Mouse (Mus musculus): ENCODE measurements around the gene Vps18. TPM values are rescaled to one million over a fixed set of nuclear protein-coding genes. Genes with fewer than 3 reads are reported as not detected.

Gene Vps18
- total RNA-seq, 1 experiment = 17.8 TPM

DNA sequence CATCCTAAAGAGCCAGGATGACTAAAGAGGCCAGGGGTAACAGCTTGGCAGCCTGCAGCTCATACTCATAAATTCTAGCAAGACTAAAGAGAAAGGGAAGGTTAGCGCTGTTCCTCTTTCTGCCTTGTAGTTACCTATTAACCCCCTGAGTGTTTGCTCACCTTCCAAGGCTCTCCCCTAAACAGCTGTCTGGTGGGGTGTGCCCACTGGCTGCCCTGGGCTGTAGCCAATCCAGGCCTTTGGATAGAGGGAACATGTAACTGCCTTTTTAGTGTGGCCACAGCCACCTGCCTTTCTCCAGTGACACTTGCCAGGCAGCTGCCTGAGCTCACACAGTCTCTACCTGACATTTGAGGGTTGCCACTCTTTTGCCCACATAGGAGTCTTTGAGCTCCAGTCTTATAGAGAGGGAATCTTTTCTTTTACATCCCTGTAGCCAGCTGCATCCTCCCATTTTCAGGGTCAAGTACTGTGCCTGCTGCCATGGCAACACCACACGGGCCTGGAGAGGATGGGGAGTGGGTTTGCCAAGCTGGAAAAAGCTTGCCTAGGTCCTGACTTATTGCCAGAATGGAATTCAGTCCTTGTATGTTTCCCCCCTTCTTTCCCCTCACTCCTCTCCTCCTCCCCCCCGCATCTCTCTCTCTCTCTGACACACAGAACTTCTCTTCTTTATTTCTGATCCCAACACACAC is 40.7 kb downstream of the Vps18 start:
- TF ChIP-seq HCFC1 (IDR thresholded peaks at IDR 0.05; ENCODE audit: borderline replicate concordance, insufficient read depth, low read length) (no peak), MAFK (IDR thresholded peaks at IDR 0.05; ENCODE audit: insufficient read depth, low read depth, low read length) (no peak), ZNF384 (IDR thresholded peaks at IDR 0.05; ENCODE audit: low read depth, low read length) (no peak), ZC3H11A (IDR thresholded peaks at IDR 0.05; ENCODE audit: borderline replicate concordance, low read depth, low read length) (no peak), CHD2 (IDR thresholded peaks at IDR 0.05; ENCODE audit: low read depth, low read length) (no peak)
- Histone ChIP-seq H3K9ac (ENCODE audit: insufficient read depth, low read depth, low read length, poor library complexity, severe bottlenecking) (no peak overlapping the region), H3K27ac (ENCODE audit: insufficient read depth, low read depth, low read length, poor library complexity, severe bottlenecking) (no peak overlapping the region), H3K36me3 (ENCODE audit: control insufficient read depth, insufficient read depth, low read length, poor library complexity, severe bottlenecking) (no peaks in the 10 kb centered on the region), H3K4me1 (ENCODE audit: control insufficient read depth in 2 of 2, insufficient read depth in 2 of 2, low read length in 2 of 2, poor library complexity in 1 of 2) (peaks cover 0 to 3% of the 10 kb centered on the region in 2 experiments; a peak in 1 of 4 replicates), H3K9me3 (ENCODE audit: control insufficient read depth, insufficient read depth, low read depth, low read length) (no peaks in the 10 kb centered on the region), H3K4me3 (ENCODE audit: insufficient read depth in 1 of 2, low read depth in 1 of 2, low read length in 2 of 2, poor library complexity in 1 of 2, severe bottlenecking in 1 of 2) (no peak overlapping the region)
- in situ Hi-C loops (cut with MboI; ENCODE audit: low sequenced_read_pairs in 2 of 2, unreplicated experiment in 2 of 2) = loop anchor here in 1 of 2 experiments (25.0 kb wide), 1 partner anchor 183 kb away; no protein-coding TSS in a partner anchor
- no peak for DNase-seq (ENCODE audit: low read depth, low spot score)

DNA sequence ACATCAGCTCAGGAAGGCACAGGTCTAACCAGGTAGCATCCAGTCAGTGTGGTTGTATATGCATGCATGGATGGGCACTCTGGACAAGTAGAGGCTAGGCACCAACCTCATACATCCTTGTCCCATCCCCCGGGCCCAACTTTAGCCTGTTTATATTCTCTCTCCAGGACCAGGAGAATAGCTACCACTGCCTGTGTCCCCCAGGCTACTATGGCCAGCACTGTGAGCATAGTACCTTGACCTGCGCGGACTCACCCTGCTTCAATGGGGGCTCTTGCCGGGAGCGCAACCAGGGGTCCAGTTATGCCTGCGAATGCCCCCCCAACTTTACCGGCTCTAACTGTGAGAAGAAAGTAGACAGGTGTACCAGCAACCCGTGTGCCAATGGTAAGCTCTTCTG is 42.3 kb downstream of the Vps18 start:
- DNase-seq (ENCODE audit: low read depth, low spot score) = no peak
- Histone ChIP-seq H3K27ac (ENCODE audit: insufficient read depth, low read depth, low read length, poor library complexity, severe bottlenecking) (no peak overlapping the region), H3K4me3 (ENCODE audit: insufficient read depth in 1 of 2, low read depth in 1 of 2, low read length in 2 of 2, poor library complexity in 1 of 2, severe bottlenecking in 1 of 2) (no peak overlapping the region), H3K4me1 (ENCODE audit: control insufficient read depth in 2 of 2, insufficient read depth in 2 of 2, low read length in 2 of 2, poor library complexity in 1 of 2) (peaks cover 0 to 3% of the 10 kb centered on the region in 2 experiments; a peak in 1 of 4 replicates), H3K9ac (ENCODE audit: insufficient read depth, low read depth, low read length, poor library complexity, severe bottlenecking) (no peak overlapping the region), H3K36me3 (ENCODE audit: control insufficient read depth, insufficient read depth, low read length, poor library complexity, severe bottlenecking) (no peaks in the 10 kb centered on the region), H3K9me3 (ENCODE audit: control insufficient read depth, insufficient read depth, low read depth, low read length) (no peaks in the 10 kb centered on the region)
- in situ Hi-C loops (cut with MboI; ENCODE audit: low sequenced_read_pairs in 2 of 2, unreplicated experiment in 2 of 2) = loop anchor here (10.0 to 25.0 kb wide), 2 partner anchors 174 to 182 kb away; no protein-coding TSS in a partner anchor
- TF ChIP-seq ZC3H11A (IDR thresholded peaks at IDR 0.05; ENCODE audit: borderline replicate concordance, low read depth, low read length) = no peak
- TF ChIP-seq HCFC1 (IDR thresholded peaks at IDR 0.05; ENCODE audit: borderline replicate concordance, insufficient read depth, low read length) = no peak
- no peak for TF ChIP-seq ZNF384 (IDR thresholded peaks at IDR 0.05; ENCODE audit: low read depth, low read length)
- no peak for TF ChIP-seq CHD2 (IDR thresholded peaks at IDR 0.05; ENCODE audit: low read depth, low read length)
- TF ChIP-seq MAFK (IDR thresholded peaks at IDR 0.05; ENCODE audit: insufficient read depth, low read depth, low read length) = no peak

DNA sequence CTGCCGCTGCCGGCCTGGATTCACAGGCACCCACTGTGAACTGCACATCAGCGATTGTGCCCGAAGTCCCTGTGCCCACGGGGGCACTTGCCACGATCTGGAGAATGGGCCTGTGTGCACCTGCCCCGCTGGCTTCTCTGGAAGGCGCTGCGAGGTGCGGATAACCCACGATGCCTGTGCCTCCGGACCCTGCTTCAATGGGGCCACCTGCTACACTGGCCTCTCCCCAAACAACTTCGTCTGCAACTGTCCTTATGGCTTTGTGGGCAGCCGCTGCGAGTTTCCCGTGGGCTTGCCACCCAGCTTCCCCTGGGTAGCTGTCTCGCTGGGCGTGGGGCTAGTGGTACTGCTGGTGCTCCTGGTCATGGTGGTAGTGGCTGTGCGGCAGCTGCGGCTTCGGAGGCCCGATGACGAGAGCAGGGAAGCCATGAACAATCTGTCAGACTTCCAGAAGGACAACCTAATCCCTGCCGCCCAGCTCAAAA is 43.7 kb downstream of the Vps18 start:
- H3K9ac ChIP-seq (ENCODE audit: insufficient read depth, low read depth, low read length, poor library complexity, severe bottlenecking) = peak overlapping the region; percentile 40; the same call in 1 of the 2 replicates
- in situ Hi-C loops (cut with MboI; ENCODE audit: low sequenced_read_pairs in 2 of 2, unreplicated experiment in 2 of 2) = loop anchor here (10.0 to 25.0 kb wide), 2 partner anchors 173 to 180 kb away; no protein-coding TSS in a partner anchor
- TF ChIP-seq MAFK (IDR thresholded peaks at IDR 0.05; ENCODE audit: insufficient read depth, low read depth, low read length) (no peak), ZC3H11A (IDR thresholded peaks at IDR 0.05; ENCODE audit: borderline replicate concordance, low read depth, low read length) (no peak), ZNF384 (IDR thresholded peaks at IDR 0.05; ENCODE audit: low read depth, low read length) (no peak), HCFC1 (IDR thresholded peaks at IDR 0.05; ENCODE audit: borderline replicate concordance, insufficient read depth, low read length) (no peak), CHD2 (IDR thresholded peaks at IDR 0.05; ENCODE audit: low read depth, low read length) (no peak)
- DNase-seq (ENCODE audit: low read depth, low spot score) = no peak
- H3K4me1 ChIP-seq (ENCODE audit: control insufficient read depth in 2 of 2, insufficient read depth in 2 of 2, low read length in 2 of 2, poor library complexity in 1 of 2) = peaks cover 0 to 4% of the 10 kb centered on the region in 2 experiments; a peak in 1 of 4 replicates
- no peak overlapping the region for H3K27ac ChIP-seq (ENCODE audit: insufficient read depth, low read depth, low read length, poor library complexity, severe bottlenecking)
- H3K9me3 ChIP-seq (ENCODE audit: control insufficient read depth, insufficient read depth, low read depth, low read length) = no peaks in the 10 kb centered on the region
- H3K36me3 ChIP-seq (ENCODE audit: control insufficient read depth, insufficient read depth, low read length, poor library complexity, severe bottlenecking) = no peaks in the 10 kb centered on the region
- H3K4me3 ChIP-seq (ENCODE audit: insufficient read depth in 1 of 2, low read depth in 1 of 2, low read length in 2 of 2, poor library complexity in 1 of 2, severe bottlenecking in 1 of 2) = peak overlapping the region; percentile 38 to 59; a peak in 2 of 4 replicates

DNA sequence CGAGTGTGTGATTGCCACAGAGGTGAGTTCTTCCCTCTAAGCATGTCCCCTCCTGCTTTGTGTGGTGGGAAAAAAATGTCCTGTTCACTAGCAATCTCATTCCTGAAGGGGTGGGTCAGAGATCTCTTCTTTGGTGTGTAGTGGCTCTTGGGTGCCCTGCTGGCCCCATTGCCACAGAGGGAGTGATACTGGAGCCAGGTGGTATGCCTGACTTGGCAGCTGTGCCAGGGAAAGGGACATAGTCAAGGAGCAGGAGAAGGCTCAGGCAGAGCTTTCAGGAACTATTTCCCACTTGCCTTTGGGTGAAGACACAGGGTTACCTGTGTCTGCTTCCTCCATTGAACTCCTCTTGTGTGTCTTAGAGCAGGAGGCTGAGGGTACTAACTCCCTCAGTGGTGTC is 45.6 kb downstream of the Vps18 start:
- TF ChIP-seq CHD2 (IDR thresholded peaks at IDR 0.05; ENCODE audit: low read depth, low read length) = no peak
- TF ChIP-seq ZC3H11A (IDR thresholded peaks at IDR 0.05; ENCODE audit: borderline replicate concordance, low read depth, low read length) = no peak
- TF ChIP-seq ZNF384 (IDR thresholded peaks at IDR 0.05; ENCODE audit: low read depth, low read length) = no peak
- no peak for TF ChIP-seq HCFC1 (IDR thresholded peaks at IDR 0.05; ENCODE audit: borderline replicate concordance, insufficient read depth, low read length)
- TF ChIP-seq MAFK (IDR thresholded peaks at IDR 0.05; ENCODE audit: insufficient read depth, low read depth, low read length) = no peak
- in situ Hi-C loops (cut with MboI; ENCODE audit: low sequenced_read_pairs in 2 of 2, unreplicated experiment in 2 of 2) = loop anchor here (10.0 to 25.0 kb wide), 2 partner anchors 171 to 178 kb away; no protein-coding TSS in a partner anchor
- no peak for DNase-seq (ENCODE audit: low read depth, low spot score)
- peaks cover 0 to 7% of the 10 kb centered on the region in 2 experiments; a peak in 1 of 4 replicates for H3K4me1 ChIP-seq (ENCODE audit: control insufficient read depth in 2 of 2, insufficient read depth in 2 of 2, low read length in 2 of 2, poor library complexity in 1 of 2)
- no peak overlapping the region for H3K4me3 ChIP-seq (ENCODE audit: insufficient read depth in 1 of 2, low read depth in 1 of 2, low read length in 2 of 2, poor library complexity in 1 of 2, severe bottlenecking in 1 of 2)
- no peak overlapping the region for H3K27ac ChIP-seq (ENCODE audit: insufficient read depth, low read depth, low read length, poor library complexity, severe bottlenecking)
- no peaks in the 10 kb centered on the region for H3K36me3 ChIP-seq (ENCODE audit: control insufficient read depth, insufficient read depth, low read length, poor library complexity, severe bottlenecking)
- H3K9ac ChIP-seq (ENCODE audit: insufficient read depth, low read depth, low read length, poor library complexity, severe bottlenecking) = no peak overlapping the region
- no peaks in the 10 kb centered on the region for H3K9me3 ChIP-seq (ENCODE audit: control insufficient read depth, insufficient read depth, low read depth, low read length)
